Mouse (Mus musculus) G1E-ER4 (cell line): Measurements from ENCODE around the gene Rgs3. TPM values are rescaled to one million over a fixed set of nuclear protein-coding genes. Genes with fewer than 3 reads are reported as not detected.

Experiments
- GATA1 ChIP-seq: IDR thresholded peaks from one replicate; pipeline ENCODE4 v1.8.0; 2012; ENCODE audit warnings: low read length, inconsistent platforms
- polyA plus RNA-seq: library from polyadenylated mRNA; stranded (reverse); fragments of >175 nt; gene quantifications from 2 replicates; pipeline ENCODE4 v1.2.3, GENCODE M21; 2012

The Rgs3 gene
- polyA plus RNA-seq, 1 experiment, result not detected

GRCm38 (mm10) chr4:62695523-62695922, 135.9 kb downstream of the Rgs3 start:
- no peak for TF ChIP-seq GATA1

DNA sequence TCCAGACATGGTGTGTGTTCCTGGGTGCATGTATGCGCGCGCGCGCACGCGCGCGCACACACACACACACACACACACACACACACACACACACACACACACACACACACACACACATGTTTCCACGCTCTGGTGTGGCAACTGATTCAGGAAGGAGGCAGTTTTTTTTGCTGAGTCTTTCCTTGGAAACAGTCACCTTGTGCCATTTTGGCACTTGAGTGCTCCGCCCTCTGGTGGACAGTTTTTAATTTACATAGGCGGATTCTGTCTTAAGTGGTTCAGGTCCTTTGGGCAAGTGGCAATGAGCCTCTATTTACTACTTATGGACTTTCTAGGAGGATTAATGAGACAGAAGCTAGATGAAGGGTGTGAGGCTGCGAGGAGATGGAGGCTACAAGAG, 136.3 kb downstream of the Rgs3 start:
- no peak for TF ChIP-seq GATA1

- TF ChIP-seq GATA1, result no peak
These were observed 137.2 kb downstream of the Rgs3 start for GRCm38 (mm10) chr4:62696699-62697404.

- no peak for TF ChIP-seq GATA1
These were observed 137.8 kb downstream of the Rgs3 start for GRCm38 (mm10) chr4:62697469-62697868.

- no peak for TF ChIP-seq GATA1
These were observed 138.9 kb downstream of the Rgs3 start for GRCm38 (mm10) chr4:62698521-62698920.

- TF ChIP-seq GATA1, result no peak
These were observed 139.7 kb downstream of the Rgs3 start for GRCm38 (mm10) chr4:62699191-62699812.

GRCm38 (mm10) chr4:62700426-62700825, 140.8 kb downstream of the Rgs3 start:
- no peak for TF ChIP-seq GATA1

- no peak for TF ChIP-seq GATA1
These were observed 143.5 kb downstream of the Rgs3 start for GRCm38 (mm10) chr4:62703151-62703550.

- no peak for TF ChIP-seq GATA1
These were observed 144.6 kb downstream of the Rgs3 start for GRCm38 (mm10) chr4:62704204-62704603.

- TF ChIP-seq GATA1, result no peak
These were observed 145.4 kb downstream of the Rgs3 start for GRCm38 (mm10) chr4:62705013-62705412.

- no peak for TF ChIP-seq GATA1
These were observed 146.1 kb downstream of the Rgs3 start for GRCm38 (mm10) chr4:62705749-62706148.

DNA sequence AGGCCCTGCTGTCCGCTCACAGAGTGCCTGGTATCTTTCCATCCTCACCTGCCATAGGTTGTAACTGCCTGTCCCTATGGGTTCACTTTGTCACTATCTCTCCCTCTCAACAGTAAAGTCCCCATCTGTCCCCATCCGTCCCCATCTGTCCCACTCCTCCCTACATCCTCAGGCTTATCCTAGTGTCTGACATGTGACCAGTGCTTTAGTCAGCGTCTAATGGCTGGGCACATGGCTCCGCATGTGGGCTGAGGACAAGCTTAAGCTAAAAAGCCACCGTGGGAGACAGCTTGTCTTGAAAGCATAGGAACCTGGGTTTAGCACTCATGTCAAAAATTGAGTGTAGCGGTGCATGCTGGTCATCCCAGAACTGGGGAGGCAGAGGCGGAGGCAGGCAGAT, 148.4 kb downstream of the Rgs3 start:
- TF ChIP-seq GATA1, result no peak

- no peak for TF ChIP-seq GATA1
These were observed 149.3 kb downstream of the Rgs3 start for GRCm38 (mm10) chr4:62708994-62709393.

- no peak for TF ChIP-seq GATA1
These were observed 149.8 kb downstream of the Rgs3 start for GRCm38 (mm10) chr4:62709448-62709847.

DNA sequence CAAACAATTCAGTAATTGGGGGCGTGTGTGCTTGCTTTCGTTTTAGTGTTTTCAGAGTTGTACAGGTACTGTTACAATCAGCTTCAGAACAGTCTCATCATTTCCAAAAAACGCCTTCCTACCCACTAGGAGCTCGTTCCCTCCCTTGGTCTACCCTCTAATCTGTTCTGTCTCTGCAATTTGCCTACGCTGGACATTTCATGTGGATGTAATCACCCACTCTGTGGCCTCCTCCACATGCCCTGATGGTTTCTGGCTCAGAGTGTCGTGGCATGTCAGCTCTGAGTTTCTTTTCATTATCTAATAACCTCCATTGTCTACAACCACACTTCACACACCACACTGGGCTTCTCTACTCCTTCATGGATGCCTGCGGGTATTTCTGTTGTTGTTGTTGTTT, 151.5 kb downstream of the Rgs3 start:
- TF ChIP-seq GATA1, result no peak

GRCm38 (mm10) chr4:62711582-62711981, 151.9 kb downstream of the Rgs3 start:
- TF ChIP-seq GATA1, result no peak

DNA sequence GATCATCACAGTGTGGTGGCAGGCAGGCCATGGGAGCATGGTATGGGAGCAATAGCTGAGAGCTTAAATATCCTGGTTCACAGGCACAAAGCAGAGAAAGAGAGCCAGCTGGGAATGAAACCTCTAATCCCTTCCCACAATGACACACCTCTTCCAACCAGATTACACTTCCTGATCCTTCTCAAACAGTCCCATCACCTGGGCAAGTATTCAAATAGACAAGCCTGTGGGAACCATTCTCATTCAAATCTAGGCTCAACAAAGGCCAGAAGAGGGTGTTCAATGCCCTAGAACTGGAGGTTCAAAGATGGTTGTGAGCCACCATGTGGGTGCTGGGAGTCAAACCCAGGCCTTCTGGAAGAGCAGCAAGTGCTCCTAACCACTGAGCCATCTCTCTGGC, 161.2 kb downstream of the Rgs3 start:
- TF ChIP-seq GATA1, result no peak
